Mouse (Mus musculus): ENCODE results near the gene Elmo1.

Gene Elmo1

DNA sequence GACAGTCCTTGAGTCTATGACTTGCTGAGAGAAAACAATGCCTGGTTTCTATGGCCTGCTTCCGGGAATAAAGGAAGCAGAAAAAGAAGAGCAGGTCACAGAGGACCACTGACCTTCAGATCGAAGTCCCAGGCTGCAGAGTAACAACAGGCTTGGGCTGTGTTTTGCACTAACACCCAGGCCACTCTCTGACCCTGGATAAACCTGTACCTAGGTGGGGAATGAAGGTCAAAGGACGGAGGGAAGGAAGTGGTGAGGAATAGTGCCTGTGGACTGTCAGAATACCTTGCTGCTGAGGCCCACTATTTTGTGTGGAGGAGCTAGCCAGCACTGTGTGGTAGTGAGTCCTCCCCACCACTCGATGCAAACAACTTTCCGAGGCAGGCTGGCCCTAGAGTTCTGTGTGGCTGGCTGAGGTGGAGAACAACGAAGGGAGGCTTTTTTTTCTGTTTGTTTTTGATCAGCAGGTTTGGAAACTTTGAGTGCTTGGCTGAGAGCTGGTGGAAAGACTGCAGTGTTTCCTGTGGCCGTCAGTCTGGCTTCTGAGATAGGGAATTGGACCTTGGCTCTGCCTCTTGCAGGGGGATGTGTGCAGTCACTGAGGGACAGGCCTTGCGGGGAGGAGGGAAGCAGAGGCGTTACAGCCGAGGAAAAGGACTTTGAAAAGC is 83.7 kb downstream of the Elmo1 start:
- no peak for DNase-seq

DNA sequence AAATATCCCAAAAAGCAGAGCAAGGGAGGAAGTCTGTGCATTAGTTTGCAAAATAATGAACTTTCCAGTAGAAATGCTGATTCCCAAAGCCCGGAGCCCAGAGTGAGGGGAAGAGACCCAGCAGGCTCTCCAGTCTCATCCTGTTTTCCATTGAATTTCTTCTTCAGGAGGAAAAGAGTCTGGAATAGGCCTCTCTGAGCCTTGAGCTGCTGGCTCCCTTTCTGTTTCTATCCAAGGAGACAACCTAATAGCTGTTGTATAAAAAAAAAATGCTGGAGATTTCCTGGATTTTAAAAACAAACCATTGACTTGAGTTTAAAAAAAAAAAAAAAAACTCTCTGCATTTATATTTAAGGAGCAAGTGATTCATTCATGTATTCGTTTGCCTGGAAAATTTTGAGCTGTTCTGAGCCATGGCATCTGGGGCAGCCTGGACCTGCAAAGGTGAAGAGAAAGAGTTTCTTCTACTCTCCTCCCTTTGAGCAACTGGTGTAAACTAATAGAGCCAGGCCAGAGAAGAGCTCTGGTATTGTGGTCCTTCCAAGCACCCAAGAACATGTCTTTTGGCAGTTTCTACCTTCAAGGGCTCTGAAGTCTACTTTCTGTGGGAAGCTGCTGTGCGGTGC is 84.4 kb downstream of the Elmo1 start:
- DNase-seq, result no peak

- no peak for DNase-seq
Measured at GRCm38 (mm10) chr13:20180738-20181137, 90.3 kb downstream of the Elmo1 start.

DNA sequence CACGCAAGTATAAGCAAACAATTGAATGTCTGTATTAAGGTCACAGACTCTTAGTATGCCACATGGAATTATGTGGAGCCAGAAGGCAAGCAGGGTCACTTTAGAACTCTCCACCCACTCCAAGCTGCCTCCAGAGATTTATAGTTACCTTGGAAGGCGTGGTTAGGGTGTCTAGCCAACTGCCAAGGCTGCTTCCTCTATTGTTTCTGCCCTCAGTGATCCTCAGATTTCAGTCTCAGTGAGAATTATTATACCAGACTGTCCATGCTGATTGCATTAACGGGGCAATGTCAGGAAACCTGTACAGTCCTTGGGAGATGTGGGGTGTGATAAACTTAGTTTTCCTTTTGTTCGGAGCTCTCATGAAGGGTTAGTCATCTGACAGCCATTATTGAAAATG is 90.9 kb downstream of the Elmo1 start:
- DNase-seq, result peak; percentile 18 to 28

DNA sequence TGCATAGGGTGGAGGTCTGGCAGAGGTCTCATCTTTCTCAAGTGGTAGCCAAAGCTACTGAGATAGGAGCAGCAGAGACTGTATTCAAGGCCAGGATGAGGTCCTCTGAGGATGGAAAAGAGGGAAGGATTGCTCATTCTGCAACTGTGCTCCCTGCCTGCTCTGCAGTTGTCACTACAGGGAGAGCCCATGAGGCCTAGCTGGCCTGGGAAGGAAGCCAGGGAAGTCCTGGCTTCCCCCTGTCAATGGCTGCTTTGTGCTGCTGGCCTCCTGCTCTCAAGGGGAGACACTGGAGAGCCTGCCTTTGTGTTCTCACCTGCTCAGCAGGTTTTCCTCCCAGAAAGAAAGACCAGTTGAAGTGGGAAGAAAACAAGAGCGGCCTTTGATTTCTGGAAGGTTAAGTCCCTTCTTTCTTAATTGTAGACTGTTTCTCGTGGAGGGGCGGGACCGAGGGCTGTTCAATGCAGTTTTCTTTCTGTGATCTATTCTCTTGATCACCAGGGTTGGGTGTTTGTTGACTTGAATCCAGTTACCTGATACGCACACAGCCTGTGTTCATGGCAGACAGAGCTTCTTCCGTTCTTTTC is 91.9 kb downstream of the Elmo1 start:
- DNase-seq, result no peak

- DNase-seq, result no peak
Measured at GRCm38 (mm10) chr13:20183512-20184238, 93.3 kb downstream of the Elmo1 start.

GRCm38 (mm10) chr13:20184239-20185033 is 94.0 kb downstream of the Elmo1 start:
- no peak for DNase-seq

DNA sequence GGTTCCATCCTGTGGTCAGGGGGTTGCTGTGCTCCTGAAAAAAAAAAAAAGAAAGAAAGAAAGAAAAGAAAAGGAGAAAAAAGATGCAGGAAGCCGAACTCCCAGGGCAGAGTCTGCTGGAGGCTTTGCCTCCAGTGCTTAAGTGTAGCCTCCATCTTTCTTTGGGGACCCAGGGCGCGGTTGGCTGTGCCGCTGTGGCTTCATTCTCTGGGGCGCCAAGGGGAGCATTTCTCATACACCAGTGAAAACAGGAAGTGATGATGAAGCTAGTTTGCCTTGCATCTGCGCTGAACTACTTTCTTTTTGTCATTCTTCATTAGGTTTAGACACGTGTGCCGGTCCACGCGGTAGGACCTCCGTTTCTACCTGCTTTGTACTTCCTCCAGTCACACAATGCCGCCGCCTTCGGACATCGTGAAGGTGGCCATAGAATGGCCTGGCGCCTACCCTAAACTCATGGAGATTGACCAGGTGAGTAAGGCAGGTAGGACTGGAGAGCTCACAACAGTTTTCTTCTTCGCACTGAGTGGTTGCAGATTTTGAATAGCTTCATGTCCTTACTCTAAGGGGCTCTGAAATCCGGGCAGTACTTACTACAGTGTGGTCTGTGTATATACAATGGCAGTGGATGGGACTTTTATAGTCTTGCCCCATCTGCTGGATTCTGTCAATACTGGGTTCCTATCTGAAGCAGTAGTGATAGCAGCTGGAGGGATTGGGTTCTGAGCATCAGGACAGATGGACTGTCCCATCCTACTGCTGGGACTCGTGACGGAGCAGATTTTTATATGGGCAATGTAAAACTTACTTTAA is 94.8 kb downstream of the Elmo1 start:
- DNase-seq, result no peak

- DNase-seq, result no peak
Measured at GRCm38 (mm10) chr13:20185847-20186213, 95.4 kb downstream of the Elmo1 start.

DNA sequence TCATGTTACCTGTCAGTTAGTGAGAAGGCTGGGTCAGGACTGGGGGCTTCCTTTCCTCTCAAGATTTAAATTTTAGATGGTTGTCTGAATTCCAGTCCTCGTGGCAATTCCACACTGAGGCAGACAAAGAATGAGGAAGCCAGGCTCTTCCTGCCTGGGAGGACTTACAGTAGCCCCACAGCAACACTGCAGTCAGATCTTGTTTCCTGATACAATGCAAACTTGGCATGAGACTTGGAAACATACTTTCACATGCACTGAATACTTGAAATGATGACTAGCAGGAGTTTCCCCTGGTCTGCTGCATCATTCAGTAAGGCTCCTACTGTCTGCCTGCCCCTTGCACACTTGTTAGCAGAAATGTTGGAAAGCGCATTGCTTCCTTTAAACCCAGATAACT is 97.3 kb downstream of the Elmo1 start:
- DNase-seq, result no peak

- DNase-seq, result no peak
Measured at GRCm38 (mm10) chr13:20192009-20192584, 101.7 kb downstream of the Elmo1 start.

DNA sequence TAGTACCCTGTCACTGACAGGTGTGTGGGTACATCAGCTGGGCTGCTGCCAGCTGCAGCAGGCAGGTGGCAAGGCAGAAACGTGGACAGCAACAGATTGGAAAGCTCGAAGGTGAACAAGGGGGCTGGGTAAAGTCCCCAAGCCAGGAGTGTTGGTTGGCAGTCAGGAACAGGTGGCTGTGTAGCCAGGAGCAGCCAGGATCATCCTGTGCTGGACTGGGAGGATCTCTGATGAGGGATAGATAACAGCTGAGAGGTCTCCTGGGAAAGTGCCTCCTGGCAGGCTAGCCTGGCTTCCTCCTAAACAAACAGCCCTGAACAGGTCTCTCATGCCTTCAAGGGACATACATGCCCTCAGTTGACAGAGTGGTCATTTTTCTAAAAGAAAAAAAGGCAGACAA is 110.2 kb downstream of the Elmo1 start:
- no peak for DNase-seq

DNA sequence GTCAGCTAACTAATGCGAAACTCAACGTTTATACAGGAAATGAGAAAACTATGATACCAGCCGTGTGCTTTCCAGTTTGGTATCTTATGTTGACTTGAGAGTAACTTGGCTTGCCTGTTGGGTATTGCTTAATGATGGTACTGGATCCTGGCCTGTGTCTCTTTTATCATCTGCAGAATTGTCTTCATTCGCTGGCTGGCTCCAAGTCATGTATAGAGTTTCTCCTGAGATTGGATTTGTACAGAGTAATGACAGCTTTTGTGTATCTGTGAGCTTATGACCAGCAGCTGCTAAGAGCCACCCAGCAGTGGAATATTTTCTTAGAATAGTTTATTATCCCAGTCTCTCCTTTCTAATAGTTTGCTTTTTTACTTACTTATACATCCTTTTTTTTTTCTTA is 112.2 kb downstream of the Elmo1 start:
- DNase-seq, result no peak

DNA sequence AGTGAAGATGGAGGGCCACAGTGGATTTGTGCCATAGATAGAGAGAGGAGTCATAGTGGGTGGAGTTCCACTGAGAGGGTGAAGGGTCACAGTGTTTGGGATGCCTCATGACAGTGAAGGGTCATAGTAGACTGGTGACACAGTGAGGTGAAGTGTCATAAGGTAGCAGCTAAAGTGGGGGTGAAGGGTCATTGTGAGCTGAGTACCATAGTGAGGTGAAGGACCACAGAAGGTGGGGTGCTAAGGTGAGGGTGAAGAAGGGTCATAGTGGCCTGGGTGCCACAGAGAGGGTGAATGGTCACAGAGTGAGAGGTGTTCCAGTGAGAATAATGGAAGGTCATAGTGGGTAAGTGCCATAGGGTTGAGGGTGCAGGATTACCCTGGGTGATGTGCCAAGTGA is 113.8 kb downstream of the Elmo1 start:
- no peak for DNase-seq

DNA sequence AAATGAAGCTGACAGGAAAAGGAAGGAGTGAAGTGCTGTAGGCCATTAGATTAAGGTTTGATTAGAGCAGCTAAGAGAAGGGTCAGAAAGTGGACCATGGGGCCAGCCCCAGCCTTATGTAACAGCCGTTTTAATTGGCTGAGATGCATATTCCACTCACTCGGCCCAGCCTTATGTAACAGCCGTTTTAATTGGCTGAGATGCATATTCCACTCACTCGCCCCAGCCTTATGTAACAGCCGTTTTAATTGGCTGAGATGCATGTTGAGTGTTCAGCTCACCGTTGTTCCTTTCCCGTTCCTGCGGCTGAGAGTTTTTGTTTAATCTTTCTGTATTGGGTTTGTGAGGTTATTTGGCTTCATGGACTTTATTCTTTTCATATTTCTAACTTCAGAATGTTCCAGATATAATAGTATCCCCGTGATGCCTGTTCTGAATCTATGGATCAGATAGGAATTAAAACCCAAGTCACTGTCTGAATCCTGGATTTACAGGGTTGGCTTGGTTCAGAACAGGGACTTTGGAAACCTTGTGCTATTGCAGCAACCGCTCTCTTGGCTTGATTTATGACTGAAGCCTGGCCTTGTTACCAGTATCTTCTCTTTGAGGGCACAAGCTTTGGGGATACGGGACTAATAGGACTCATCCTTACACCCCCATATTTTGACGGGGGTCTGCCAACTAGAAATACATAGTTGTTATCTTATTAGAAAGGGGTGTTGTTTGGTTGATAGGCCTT is 114.8 kb downstream of the Elmo1 start:
- DNase-seq, result no peak

DNA sequence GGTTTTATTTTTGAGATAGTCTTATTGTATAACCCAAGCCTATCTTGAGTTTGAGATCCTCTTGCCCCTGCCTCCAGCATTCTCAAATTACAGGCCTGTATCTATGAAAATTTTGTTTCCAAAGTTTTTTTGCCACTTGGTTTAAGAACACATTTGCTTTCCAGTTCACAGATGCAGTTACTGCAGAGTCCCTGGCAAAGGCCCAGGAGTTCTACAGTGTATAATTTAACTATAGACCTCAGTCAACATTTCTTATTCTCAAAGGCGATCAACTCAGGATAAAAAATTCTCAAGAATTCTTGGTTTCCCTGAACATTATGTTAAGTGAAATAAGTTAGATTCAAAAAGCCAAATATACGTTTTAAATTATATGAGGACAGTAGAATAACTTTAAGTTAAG is 115.3 kb downstream of the Elmo1 start:
- DNase-seq, result no peak

DNA sequence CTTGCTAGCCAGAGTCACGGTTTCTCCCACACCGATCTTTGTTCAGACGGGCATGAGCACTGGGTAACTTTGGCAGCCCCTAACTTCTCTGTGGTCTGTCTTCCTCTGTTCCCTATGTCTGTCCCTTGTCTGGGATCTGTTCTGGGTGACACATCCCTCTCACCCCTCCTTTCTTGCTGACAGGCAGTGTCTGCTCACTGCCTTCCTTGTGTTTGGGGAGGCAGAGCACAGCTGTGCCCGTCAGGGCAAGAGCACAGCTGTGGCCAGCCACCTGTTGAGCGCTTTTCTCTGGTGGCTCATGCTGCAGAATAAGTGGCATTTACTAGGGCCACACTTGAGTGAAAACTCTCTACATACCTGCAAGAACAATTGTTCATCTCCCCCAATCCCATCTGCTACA is 116.7 kb downstream of the Elmo1 start:
- DNase-seq, result no peak

GRCm38 (mm10) chr13:20207950-20208642 is 117.7 kb downstream of the Elmo1 start:
- no peak for DNase-seq

DNA sequence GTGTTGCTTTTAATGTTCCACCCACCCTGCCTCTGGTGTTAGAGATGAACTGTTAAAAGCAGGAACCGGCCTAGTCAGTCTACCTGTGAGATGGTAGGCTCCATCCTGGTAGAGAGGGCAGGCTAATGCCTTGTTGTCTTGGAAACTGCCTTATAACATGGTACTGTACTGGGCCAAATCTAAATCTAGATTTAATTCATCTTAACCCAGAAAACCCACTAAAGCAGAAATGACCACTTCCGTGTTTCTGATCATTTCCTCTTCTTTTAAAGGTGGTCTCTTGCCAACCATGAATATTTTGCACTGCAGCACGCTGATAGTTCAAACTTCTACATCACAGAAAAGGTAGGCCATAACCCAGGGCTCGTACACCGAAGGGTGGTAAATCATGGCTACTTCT is 118.5 kb downstream of the Elmo1 start:
- DNase-seq, result no peak

GRCm38 (mm10) chr13:20211780-20212179 is 121.4 kb downstream of the Elmo1 start:
- no peak for DNase-seq
